7 mouse cellular contexts compared by ENCODE assay signal in genomic region chr7:25178787-25179605, GRCm38 (mm10). TPM values are rescaled to one million over a fixed set of nuclear protein-coding genes. Genes with fewer than 3 reads are reported as not detected.
DNase-seq lines count a peak whose midpoint lies in the region; ATAC-seq lines count a peak whose summit lies in the region.

No protein-coding gene starts in this region.

- no peak for ATAC-seq in megakaryocyte, adult 5-6 weeks (ENCODE audit: poor library complexity, severe bottlenecking)
- peak; percentile 33 for ATAC-seq in liver, embryonic 13.5 days (ENCODE audit: low read depth)

- no peaks in the 10 kb centered on the region for H3K9me3 ChIP-seq in megakaryocyte, embryonic 14.5 days
- H3K9me3 ChIP-seq in hindbrain, embryonic 10.5 days = no peaks in the 10 kb centered on the region
- H3K9me3 ChIP-seq in liver, embryonic 13.5 days (replicated peaks) = no peaks in the 10 kb centered on the region

- H3K9ac ChIP-seq in liver, embryonic 13.5 days = no peak overlapping the region

- WGBS in hindbrain, embryonic 10.5 days = under 1% methylated on average over 56 of the region's 56 CpGs
- 2% methylated on average over 56 of the region's 56 CpGs for WGBS in liver, embryonic 13.5 days (ENCODE audit: insufficient replicate concordance)

- H3K36me3 ChIP-seq in megakaryocyte, embryonic 14.5 days (replicated peaks; ENCODE audit: low read length) = peaks cover 21% of the 10 kb centered on the region
- H3K36me3 ChIP-seq in hindbrain, embryonic 10.5 days = no peaks in the 10 kb centered on the region
- H3K36me3 ChIP-seq in liver, embryonic 13.5 days = no peaks in the 10 kb centered on the region

- H3K4me1 ChIP-seq in megakaryocyte, embryonic 14.5 days = peaks cover 88% of the 10 kb centered on the region
- H3K4me1 ChIP-seq in hindbrain, embryonic 10.5 days (replicated peaks) = peaks cover 76% of the 10 kb centered on the region
- H3K4me1 ChIP-seq in liver, embryonic 13.5 days (replicated peaks) = peaks cover 37% of the 10 kb centered on the region

- H3K27ac ChIP-seq in hindbrain, embryonic 10.5 days = peak overlapping the region; percentile 92
- no peak overlapping the region for H3K27ac ChIP-seq in liver, embryonic 13.5 days

- H3K4me3 ChIP-seq in megakaryocyte, embryonic 14.5 days (replicated peaks) = peak overlapping the region; percentile 93
- peak overlapping the region; percentile 71 for H3K4me3 ChIP-seq in hindbrain, embryonic 10.5 days
- peak overlapping the region; percentile 48 for H3K4me3 ChIP-seq in liver, embryonic 13.5 days (replicated peaks)

- peak; percentile 70 to 75 for DNase-seq in cerebellum, postnatal 25 days
- peak; percentile 47 for DNase-seq in hindbrain, embryonic 10.5 days (ENCODE audit: low spot score)
- no peak for DNase-seq in liver, embryonic 13.5 days
- peak; percentile 40 for DNase-seq in right cerebral cortex, postnatal 14 days
- DNase-seq in urinary bladder, postnatal 36 days (ENCODE audit: low spot score in 2 of 2) = no peak

- H3K27me3 ChIP-seq in megakaryocyte, embryonic 14.5 days (replicated peaks) = peaks cover 45% of the 10 kb centered on the region
- peaks cover 92% of the 10 kb centered on the region for H3K27me3 ChIP-seq in hindbrain, embryonic 10.5 days (ENCODE audit: insufficient read depth, poor library complexity, severe bottlenecking)
- H3K27me3 ChIP-seq in liver, embryonic 13.5 days = peaks cover 99% of the 10 kb centered on the region

- peak overlapping the region; percentile 57 for H3K4me2 ChIP-seq in liver, embryonic 13.5 days

RNA-seq across cellular contexts. Expression of gene Pou2f2, which starts 0.5 kb away (rescaled TPM):
- 141 and 174 TPM in 2 replicates for polyA plus RNA-seq in megakaryocyte, embryonic 14.5 days (2012; ENCODE audit: insufficient read depth, low replicate concordance)
- total RNA-seq in megakaryocyte, adult 5-6 weeks (2015) = 30.1 and 31.6 TPM in 2 replicates
- total RNA-seq in megakaryocyte, adult 5-6 weeks (2017) = 5.2 and 6.1 TPM in 2 replicates
- 19.3 and 41.0 TPM in 2 replicates for polyA plus RNA-seq in hindbrain, embryonic 10.5 days (2016; fragmentation: Nextera tagmentation; extraction: Ambion mirVana)
- 1.5 and 1.6 TPM in 2 replicates for polyA plus RNA-seq in liver, embryonic 13.5 days (2015; fragmentation: Nextera tagmentation; extraction: Ambion mirVana)

RNA-seq across cellular contexts. Expression of gene Dedd2, which starts 41.4 kb away (rescaled TPM):
- 16.7 and 34.3 TPM in 2 replicates for polyA plus RNA-seq in megakaryocyte, embryonic 14.5 days (2012; ENCODE audit: insufficient read depth, low replicate concordance)
- 14.5 and 19.7 TPM in 2 replicates for total RNA-seq in megakaryocyte, adult 5-6 weeks (2015)
- 17.8 and 18.8 TPM in 2 replicates for total RNA-seq in megakaryocyte, adult 5-6 weeks (2017)
- polyA plus RNA-seq in hindbrain, embryonic 10.5 days (2016; fragmentation: Nextera tagmentation; extraction: Ambion mirVana) = 10.2 and 11.2 TPM in 2 replicates
- polyA plus RNA-seq in liver, embryonic 13.5 days (2015; fragmentation: Nextera tagmentation; extraction: Ambion mirVana) = 27.0 and 27.6 TPM in 2 replicates

RNA-seq across cellular contexts. Expression of gene Zfp526, which starts 42.2 kb away (rescaled TPM):
- 4.8 and 8.9 TPM in 2 replicates for polyA plus RNA-seq in megakaryocyte, embryonic 14.5 days (2012; ENCODE audit: insufficient read depth, low replicate concordance)
- 7.2 and 7.6 TPM in 2 replicates for total RNA-seq in megakaryocyte, adult 5-6 weeks (2015)
- total RNA-seq in megakaryocyte, adult 5-6 weeks (2017) = 5.2 and 8.3 TPM in 2 replicates
- polyA plus RNA-seq in hindbrain, embryonic 10.5 days (2016; fragmentation: Nextera tagmentation; extraction: Ambion mirVana) = 2.5 and 3.0 TPM in 2 replicates
- polyA plus RNA-seq in liver, embryonic 13.5 days (2015; fragmentation: Nextera tagmentation; extraction: Ambion mirVana) = 2.0 and 2.1 TPM in 2 replicates

RNA-seq across cellular contexts. Expression of gene Gsk3a, which starts 58.7 kb away (rescaled TPM):
- polyA plus RNA-seq in megakaryocyte, embryonic 14.5 days (2012; ENCODE audit: insufficient read depth, low replicate concordance) = 55.6 and 120 TPM in 2 replicates
- total RNA-seq in megakaryocyte, adult 5-6 weeks (2015) = 90.1 and 90.2 TPM in 2 replicates
- total RNA-seq in megakaryocyte, adult 5-6 weeks (2017) = 58.7 and 60.8 TPM in 2 replicates
- polyA plus RNA-seq in hindbrain, embryonic 10.5 days (2016; fragmentation: Nextera tagmentation; extraction: Ambion mirVana) = 11.6 and 12.5 TPM in 2 replicates
- 6.2 and 6.3 TPM in 2 replicates for polyA plus RNA-seq in liver, embryonic 13.5 days (2015; fragmentation: Nextera tagmentation; extraction: Ambion mirVana)

Comparison
In these comparisons a context has a peak if more than half of its experiments do, and no peak if none do; other contexts are left out.
1. DNase-seq: peak in cerebellum, postnatal 25 days (2 of 2), hindbrain, embryonic 10.5 days (single experiment) and right cerebral cortex, postnatal 14 days (single experiment); none in liver, embryonic 13.5 days (single experiment) and urinary bladder, postnatal 36 days (0 of 2).
2. Peak in every context shown above with its lines, with median percentiles within 50 percentile points of each other: H3K4me3 ChIP-seq.